Mouse (Mus musculus) CH12.LX (cell line): ENCODE measurements around the gene St8sia1. TPM values are rescaled to one million over a fixed set of nuclear protein-coding genes. Genes with fewer than 3 reads are reported as not detected.

Experiments used
- DNase-seq: peaks from one replicate; pipeline ENCODE4 v3.0.0-alpha.2; 2013; ENCODE audit errors: extremely low read depth
- H3K27ac ChIP-seq: 2 replicates; pipeline ENCODE4 v1.5.1; 2012; ENCODE audit warnings: low read depth, mild to moderate bottlenecking, control low read depth, moderate library complexity; ENCODE audit not compliant: insufficient read depth
- H3K27me3 ChIP-seq: replicated peaks from 2 replicates; pipeline ENCODE3; 2012; ENCODE audit warnings: inconsistent platforms
- H3K36me3 ChIP-seq, 2 experiments: replicated peaks in 1 of 2; 2 replicates each; pipeline versions ENCODE3 to v1.6.1; 2012; ENCODE audit warnings: inconsistent platforms in 1 of 2, low read length in 1 of 2, mild to moderate bottlenecking in 1 of 2, mixed read lengths in 1 of 2, moderate library complexity in 1 of 2; ENCODE audit not compliant: control insufficient read depth in 1 of 2, insufficient read depth in 1 of 2
- H3K4me1 ChIP-seq, 2 experiments: 2 replicates each; pipeline ENCODE4 v1.6.1; 2012; ENCODE audit warnings: inconsistent platforms in 1 of 2, moderate library complexity in 1 of 2; ENCODE audit not compliant: insufficient read depth in 2 of 2, control insufficient read depth in 1 of 2
- H3K4me2 ChIP-seq: 2 replicates; pipeline ENCODE4 v1.6.1; 2012; ENCODE audit warnings: low read depth, mild to moderate bottlenecking, control low read depth; ENCODE audit not compliant: poor library complexity, insufficient read depth, severe bottlenecking
- H3K4me3 ChIP-seq, 3 experiments: fragments of 150-350 bp in 1 of 3; sonication (generic) in 1 of 3; replicated peaks in 1 of 3; 2 replicates each; pipeline versions ENCODE3 to v1.5.1; 2011 to 2012; ENCODE audit warnings: low read depth in 2 of 3, low read length in 2 of 3, mild to moderate bottlenecking in 2 of 3, moderate library complexity in 2 of 3, control low read depth in 1 of 3, improper control_type of control experiment in 1 of 3, inconsistent platforms in 1 of 3, mixed read lengths in 1 of 3; ENCODE audit not compliant: poor library complexity in 1 of 3
- H3K79me2 ChIP-seq: replicated peaks from 2 replicates; pipeline ENCODE4 v1.6.1; 2012; ENCODE audit warnings: mild to moderate bottlenecking, moderate library complexity; ENCODE audit not compliant: control insufficient read depth, poor library complexity, insufficient read depth, severe bottlenecking; ENCODE audit errors: extremely low read depth
- H3K9ac ChIP-seq: 2 replicates; pipeline ENCODE4 v1.6.1; 2012; ENCODE audit warnings: low read depth, mild to moderate bottlenecking, control low read depth, moderate library complexity; ENCODE audit not compliant: insufficient read depth
- H3K9me3 ChIP-seq: replicated peaks from 2 replicates; pipeline ENCODE3; 2012; ENCODE audit warnings: low read length, inconsistent platforms, mixed read lengths
- BHLHE40 ChIP-seq: IDR thresholded peaks from 2 replicates; pipeline ENCODE4 v1.6.1; 2011; ENCODE audit warnings: mild to moderate bottlenecking, low read depth, low read length, improper control_type of control experiment
- CTCF ChIP-seq, 2 experiments: IDR thresholded peaks in 1 of 2; conservative IDR thresholded peaks in 1 of 2; 2 replicates each; pipeline ENCODE4 v1.5.1; 2011 to 2012; ENCODE audit warnings: low read depth in 2 of 2, low read length in 2 of 2, improper control_type of control experiment in 1 of 2, inconsistent platforms in 1 of 2, mild to moderate bottlenecking in 1 of 2, moderate library complexity in 1 of 2
- ETS1 ChIP-seq: conservative IDR thresholded peaks from 2 replicates; pipeline ENCODE4 v1.6.1; 2012; ENCODE audit warnings: low read depth, mild to moderate bottlenecking, inconsistent platforms, low read length, improper control_type of control experiment, moderate library complexity
- GABPA ChIP-seq: IDR thresholded peaks from 2 replicates; pipeline ENCODE4 v1.6.1; 2012; ENCODE audit warnings: low read depth, low read length, improper control_type of control experiment, inconsistent platforms; ENCODE audit not compliant: insufficient replicate concordance
- IRF4 ChIP-seq: IDR thresholded peaks from 2 replicates; pipeline ENCODE4 v1.6.1; 2014; ENCODE audit warnings: low read depth, mild to moderate bottlenecking, inconsistent platforms, low read length, improper control_type of control experiment
- JUND ChIP-seq: conservative IDR thresholded peaks from 2 replicates; pipeline ENCODE4 v1.6.1; 2011; ENCODE audit warnings: low read depth, low read length, improper control_type of control experiment
- MAFK ChIP-seq: IDR thresholded peaks from 2 replicates; pipeline ENCODE4 v1.6.1; 2011; ENCODE audit warnings: low read length, improper control_type of control experiment; ENCODE audit not compliant: insufficient replicate concordance
- MAX ChIP-seq: IDR thresholded peaks from 2 replicates; pipeline ENCODE4 v1.6.1; 2011; ENCODE audit warnings: low read length, improper control_type of control experiment
- MAZ ChIP-seq: IDR thresholded peaks from 2 replicates; pipeline ENCODE4 v1.6.1; 2012; ENCODE audit warnings: low read depth, mild to moderate bottlenecking, inconsistent platforms, low read length, improper control_type of control experiment, moderate library complexity
- MEF2A ChIP-seq: IDR thresholded peaks from 2 replicates; pipeline ENCODE4 v1.6.1; 2014; ENCODE audit warnings: low read depth, mild to moderate bottlenecking, inconsistent platforms, low read length, improper control_type of control experiment, borderline replicate concordance
- MXI1 ChIP-seq: IDR thresholded peaks from 2 replicates; pipeline ENCODE4 v1.6.1; 2011; ENCODE audit warnings: mild to moderate bottlenecking, low read depth, low read length, improper control_type of control experiment
- MYC ChIP-seq: IDR thresholded peaks from 2 replicates; pipeline ENCODE4 v1.6.1; 2011; ENCODE audit warnings: low read depth, mild to moderate bottlenecking, improper control_type of control experiment, low read length
- NRF1 ChIP-seq: IDR thresholded peaks from 2 replicates; pipeline ENCODE4 v1.6.1; 2014; ENCODE audit warnings: low read depth, mild to moderate bottlenecking, inconsistent platforms, low read length, improper control_type of control experiment, moderate library complexity
- PAX5 ChIP-seq: IDR thresholded peaks from 2 replicates; pipeline ENCODE4 v1.6.1; 2012; ENCODE audit warnings: low read length, inconsistent platforms, mixed read lengths
- RAD21 ChIP-seq: IDR thresholded peaks from 2 replicates; pipeline ENCODE4 v1.6.1; 2011; ENCODE audit warnings: low read depth, mild to moderate bottlenecking, low read length, improper control_type of control experiment, moderate library complexity
- SMC3 ChIP-seq: IDR thresholded peaks from 2 replicates; pipeline ENCODE4 v1.6.1; 2011; ENCODE audit warnings: low read depth, low read length, improper control_type of control experiment
- TBP ChIP-seq: conservative IDR thresholded peaks from 2 replicates; pipeline ENCODE4 v1.6.1; 2011; ENCODE audit warnings: low read depth, low read length, improper control_type of control experiment
- UBTF ChIP-seq: IDR thresholded peaks from 2 replicates; pipeline ENCODE4 v1.6.1; 2012; ENCODE audit warnings: low read depth, mild to moderate bottlenecking, inconsistent platforms, low read length, improper control_type of control experiment, moderate library complexity
- USF1 ChIP-seq: IDR thresholded peaks from 2 replicates; pipeline ENCODE4 v1.6.1; 2014; ENCODE audit warnings: low read depth, mild to moderate bottlenecking, inconsistent platforms, low read length, improper control_type of control experiment
- ZC3H11A ChIP-seq: IDR thresholded peaks from 2 replicates; pipeline ENCODE4 v1.6.1; 2012; ENCODE audit warnings: low read depth, mild to moderate bottlenecking, inconsistent platforms, low read length, improper control_type of control experiment
- dilution Hi-C: fragments of 300-500 bp; cut with MboI; formaldehyde crosslinking; loops from 2 replicates; pipeline ENCODE4 v1.14.3; 2020; ENCODE audit warnings: low sequenced_read_pairs; ENCODE audit not compliant: extremely low pct_unique_long_range_greater_than_20kb, extremely low pct_ligation_motif_present
- in situ Hi-C: fragments of 300-500 bp; cut with MboI; formaldehyde crosslinking; loops from 3 replicates; pipeline ENCODE4 v1.14.3; 2019; ENCODE audit warnings: low sequenced_read_pairs, low pct_ligation_motif_present, low pct_unique_long_range_greater_than_20kb, mixed read lengths
- polyA plus RNA-seq: library from polyadenylated mRNA; unstranded; fragments of >175 nt; gene quantifications from 2 replicates; pipeline ENCODE4 v1.2.1, GENCODE M21; 2012; ENCODE audit warnings: low read depth; ENCODE audit not compliant: insufficient read length
- total RNA-seq, 2 experiments: library from RNA; depleted of rRNA; stranded (reverse); fragments of 300-350 nt in 1 of 2; fragments of >200 nt in 1 of 2; gene quantifications; 2 replicates each; pipeline ENCODE4 v1.2.3; 2012 to 2014

The St8sia1 gene
- total and polyA plus RNA-seq, 3 experiments = 0.13 to 0.51 (median 0.20) TPM

DNA sequence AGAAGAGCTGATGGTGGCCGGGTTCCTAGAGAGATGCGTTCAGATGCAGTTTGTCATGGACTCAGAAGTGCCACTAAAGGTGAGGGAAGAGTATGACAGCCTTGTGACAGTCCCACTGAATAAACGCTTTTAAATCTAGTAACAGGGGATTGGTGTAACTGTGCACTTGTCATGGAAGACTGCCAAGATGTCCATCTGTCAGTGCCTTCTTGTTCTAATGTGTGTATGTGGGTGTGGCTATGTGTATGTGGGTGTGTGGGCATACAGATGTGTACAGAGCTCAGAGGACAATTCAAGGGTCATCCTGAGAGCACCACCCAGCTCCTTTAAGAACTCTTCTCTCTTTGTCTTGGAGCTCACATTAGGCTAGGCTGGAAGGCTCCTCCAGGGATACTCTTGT lies 148.7 kb downstream of the St8sia1 start:
- Histone ChIP-seq H3K9ac (no peak overlapping the region), H3K4me2 (no peak overlapping the region), H3K27ac (no peak overlapping the region), H3K27me3 (no peaks in the 10 kb centered on the region), H3K79me2 (no peaks in the 10 kb centered on the region), H3K36me3 (no peaks in the 10 kb centered on the region), H3K9me3 (no peaks in the 10 kb centered on the region), H3K4me1 (peaks cover 4 to 15% of the 10 kb centered on the region in 2 experiments; a peak in 3 of 4 replicates), H3K4me3 (no peak overlapping the region)
- dilution Hi-C loops = no loop called here
- in situ Hi-C loops = no loop called here
- no peak for DNase-seq
- no peak for TF ChIP-seq CTCF (conservative IDR thresholded peaks at IDR 0.05 in 1 of 2, IDR thresholded peaks at IDR 0.05 in 1 of 2; ENCODE audit: low read depth in 2 of 2, low read length in 2 of 2)
- TF ChIP-seq GABPA = no peak
- TF ChIP-seq MAZ = no peak
- TF ChIP-seq ZC3H11A = no peak
- no peak for TF ChIP-seq IRF4
- no peak for TF ChIP-seq MAFK
- no peak for TF ChIP-seq MYC
- no peak for TF ChIP-seq JUND
- no peak for TF ChIP-seq NRF1
- TF ChIP-seq TBP = no peak
- TF ChIP-seq ETS1 = no peak
- TF ChIP-seq PAX5 = no peak
- no peak for TF ChIP-seq RAD21
- no peak for TF ChIP-seq BHLHE40
- no peak for TF ChIP-seq UBTF

DNA sequence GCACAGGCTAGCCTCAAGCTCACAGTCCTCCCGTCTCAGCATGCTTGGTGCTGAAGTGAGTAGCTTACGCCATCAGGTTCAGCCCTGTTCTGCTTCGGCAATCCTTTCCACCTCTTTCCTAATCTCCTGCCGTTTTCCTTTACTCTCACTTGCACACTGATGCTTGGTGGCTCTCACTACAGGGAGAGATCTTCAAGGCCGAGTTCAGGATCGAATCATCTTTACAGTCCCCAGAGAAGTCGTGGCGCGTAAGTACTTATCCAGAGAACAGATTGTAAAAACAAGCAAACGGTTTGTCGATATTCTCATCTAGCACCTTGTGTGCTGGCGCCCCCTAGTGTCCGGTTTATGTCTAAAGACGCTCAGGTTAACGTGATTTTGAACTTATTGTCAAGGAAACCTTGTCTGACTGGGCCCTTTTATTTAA lies 149.7 kb downstream of the St8sia1 start:
- TF ChIP-seq MEF2A (no peak), JUND (peak; percentile 31; the same call in 1 of the 2 replicates), MAZ (0 out of 2 replicates have a peak, but pooled peaks have one; percentile 15), USF1 (no peak), MXI1 (0 out of 2 replicates have a peak, but pooled peaks have one; percentile 13), SMC3 (peak; percentile 80), MAX (peak; percentile 40; the same call in 1 of the 2 replicates), CTCF (conservative IDR thresholded peaks at IDR 0.05 in 1 of 2, IDR thresholded peaks at IDR 0.05 in 1 of 2; ENCODE audit: low read depth in 2 of 2, low read length in 2 of 2) (peak; percentile 84 to 94), RAD21 (peak; percentile 91)
- Histone ChIP-seq H3K4me2 (peak overlapping the region; percentile 69), H3K4me3 (peak overlapping the region; percentile 25 to 48 (median 31)), H3K9me3 (no peaks in the 10 kb centered on the region), H3K9ac (peak overlapping the region; percentile 67), H3K27ac (no peak overlapping the region), H3K79me2 (no peaks in the 10 kb centered on the region), H3K4me1 (peaks cover 4 to 24% of the 10 kb centered on the region in 2 experiments; a peak in 3 of 4 replicates), H3K27me3 (no peaks in the 10 kb centered on the region), H3K36me3 (no peaks in the 10 kb centered on the region)
- in situ Hi-C loops = no loop called here
- DNase-seq = peak; percentile 94
- dilution Hi-C loops = no loop called here
